Comparison of ENCODE assay signal across 9 mouse cellular contexts in the genomic region with DNA sequence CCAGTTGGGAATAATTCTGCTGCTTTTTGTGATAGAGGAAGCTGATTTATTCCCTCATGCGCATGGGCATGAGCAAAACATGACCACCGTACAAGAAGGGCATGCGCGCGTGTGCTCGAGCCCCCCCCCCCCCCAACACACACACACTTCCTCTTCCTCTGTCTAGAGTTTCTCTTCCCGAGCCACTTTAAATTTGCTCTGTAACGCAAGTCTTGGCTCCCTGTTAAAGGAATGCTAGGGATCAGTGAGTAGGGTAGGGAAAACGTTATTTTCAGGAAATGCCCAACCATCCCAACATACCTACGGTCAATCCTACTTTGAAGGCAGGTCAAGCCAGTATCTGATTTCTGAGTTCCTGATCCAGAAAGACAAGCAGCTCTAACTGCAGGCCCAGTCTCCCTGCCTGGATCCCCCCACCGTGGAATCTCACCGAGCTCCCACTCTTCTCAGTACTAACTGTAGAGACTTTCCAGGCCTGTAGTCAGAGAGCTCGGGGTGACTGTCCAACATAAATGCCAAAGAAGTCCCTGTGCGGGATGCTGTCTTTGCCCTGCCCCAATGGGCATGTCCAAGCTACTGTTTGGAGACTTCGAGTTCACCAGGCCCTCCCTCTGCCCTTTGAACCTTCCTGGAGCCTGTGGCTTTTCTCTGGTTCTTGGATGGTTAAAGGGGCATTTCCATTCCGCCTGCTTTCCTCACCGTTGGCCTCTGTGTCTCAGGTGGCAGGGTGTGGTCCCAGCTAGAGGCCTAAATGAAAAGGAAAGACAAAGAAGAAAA. TPM values are rescaled to one million over a fixed set of nuclear protein-coding genes. Genes with fewer than 3 reads are reported as not detected.
DNase-seq lines count a peak whose midpoint lies in the region; ATAC-seq and TF ChIP-seq lines count a peak whose summit lies in the region.
"Had no signal": no experiment of that assay in that cellular context is flagged by ENCODE, and none has a peak within 500 bp of the region (broad histone marks: within the 10 kb centered on the region; RNA-seq: fewer than 3 reads in every experiment).

No protein-coding gene starts in this region.

- H3K9me3 ChIP-seq in intestine, embryonic 16.5 days (ENCODE audit: control insufficient read depth, low read length): no peaks in the 10 kb centered on the region
- H3K9me3 ChIP-seq in liver, postnatal 0 days (ENCODE audit: low read length): no peaks in the 10 kb centered on the region

- no peak for TF ChIP-seq POLR2A in testis, adult 2 months (IDR thresholded peaks at IDR 0.05; ENCODE audit: control insufficient read depth, low read depth, low read length)

- TF ChIP-seq CTCF in testis, adult 2 months (IDR thresholded peaks at IDR 0.05; ENCODE audit: control insufficient read depth, insufficient read depth, insufficient replicate concordance, low read depth, low read length): no peak
- TF ChIP-seq CTCF in liver, postnatal 0 days (IDR thresholded peaks at IDR 0.05; ENCODE audit: low read depth): no peak

- no peak for DNase-seq in testis, postnatal 14 days (ENCODE audit: low spot score)
- DNase-seq in liver, postnatal 0 days: peak; percentile 24
- no peak for DNase-seq in left cerebral cortex, postnatal 25 days (ENCODE audit: low spot score in 2 of 2)
- no peak for DNase-seq in embryo, embryonic 10.5 days (ENCODE audit: low spot score)
- no peak for DNase-seq in left cerebral cortex, adult 8-10 months (ENCODE audit: low spot score in 2 of 2)
- no peak for DNase-seq in neural tube, embryonic 10.5 days (ENCODE audit: extremely low spot score, low spot score)

- peaks cover 8% of the 10 kb centered on the region for H3K4me1 ChIP-seq in testis, adult 2 months (ENCODE audit: control insufficient read depth, insufficient read depth, low read length)
- H3K4me1 ChIP-seq in intestine, embryonic 16.5 days (ENCODE audit: control insufficient read depth, insufficient read depth, low read length): 0 out of 2 replicates have a peak, but pooled peaks cover 2% of the 10 kb centered on the region
- peaks cover 4% of the 10 kb centered on the region for H3K4me1 ChIP-seq in liver, postnatal 0 days (ENCODE audit: insufficient read depth)

- H3K27me3 ChIP-seq in testis, adult 2 months (ENCODE audit: control insufficient read depth, insufficient read depth, low read length): no peaks in the 10 kb centered on the region
- H3K27me3 ChIP-seq in intestine, embryonic 16.5 days (replicated peaks; ENCODE audit: control insufficient read depth, insufficient read depth, low read length): no peaks in the 10 kb centered on the region
- H3K27me3 ChIP-seq in liver, postnatal 0 days (ENCODE audit: insufficient read depth, low read length): no peaks in the 10 kb centered on the region

- TF ChIP-seq EP300 in liver, postnatal 0 days (IDR thresholded peaks at IDR 0.05; ENCODE audit: low read depth): no peak

- no peaks in the 10 kb centered on the region for H3K36me3 ChIP-seq in testis, adult 2 months (ENCODE audit: control insufficient read depth, insufficient read depth, low read length)
- no peaks in the 10 kb centered on the region for H3K36me3 ChIP-seq in intestine, embryonic 16.5 days (ENCODE audit: control insufficient read depth, insufficient read depth, low read length)
- no peaks in the 10 kb centered on the region for H3K36me3 ChIP-seq in liver, postnatal 0 days (replicated peaks; ENCODE audit: insufficient read depth, low read length)

- no peak overlapping the region for H3K27ac ChIP-seq in testis, adult 2 months (ENCODE audit: control insufficient read depth, insufficient read depth, low read depth, low read length)
- peak overlapping the region; percentile 89 for H3K27ac ChIP-seq in intestine, embryonic 16.5 days (ENCODE audit: low read length)
- no peak overlapping the region for H3K27ac ChIP-seq in liver, postnatal 0 days (ENCODE audit: low read depth)
- H3K27ac ChIP-seq: hindbrain, embryonic 14.5 days had no signal

- peak; percentile 78 for ATAC-seq in intestine, embryonic 16.5 days
- ATAC-seq in liver, postnatal 0 days: no peak

- peak overlapping the region; percentile 36 for H3K4me3 ChIP-seq in testis, adult 2 months (ENCODE audit: control insufficient read depth, low read depth, low read length)
- no peak overlapping the region; the same call in 1 of the 2 replicates for H3K4me3 ChIP-seq in intestine, embryonic 16.5 days (ENCODE audit: low read length)
- peak overlapping the region; percentile 15; the same call in 1 of the 2 replicates for H3K4me3 ChIP-seq in liver, postnatal 0 days (ENCODE audit: low read depth, low read length)

- 64% methylated on average over 17 of the region's 17 CpGs for WGBS in intestine, embryonic 16.5 days
- WGBS in liver, postnatal 0 days (ENCODE audit: insufficient replicate concordance): 49% methylated on average over 17 of the region's 17 CpGs

- H3K9ac ChIP-seq in intestine, embryonic 16.5 days (ENCODE audit: low read depth, low read length): 0 out of 2 replicates have a peak overlapping the region, but pooled peaks have one; percentile 4
- H3K9ac ChIP-seq in liver, postnatal 0 days (replicated peaks): no peak overlapping the region
- H3K9ac ChIP-seq: hindbrain, embryonic 14.5 days had no signal

- H3K4me2 ChIP-seq in intestine, embryonic 16.5 days (ENCODE audit: low read depth, low read length): peak overlapping the region; percentile 4
- H3K4me2 ChIP-seq in liver, postnatal 0 days (ENCODE audit: low read depth, low read length): peak overlapping the region; percentile 51; the same call in 1 of the 2 replicates
- H3K4me2 ChIP-seq: hindbrain, embryonic 14.5 days had no signal

- intact Hi-C loops in left cerebral cortex, postnatal 25 days (cut with DNase I): loop anchor here (5.0 kb wide), 1 partner anchor 345 kb away; no protein-coding TSS in a partner anchor

RNA-seq across cellular contexts. Expression of a gene that starts 33.3 kb away (rescaled TPM):
- polyA plus RNA-seq in testis, adult 2 months (2012; rRNA removed): 17.8 and 20.2 TPM in 2 replicates
- 1,152 and 1,162 TPM in 2 replicates for polyA plus RNA-seq in intestine, embryonic 16.5 days (2015; fragmentation: Nextera tagmentation; extraction: Ambion mirVana)
- 3.1 and 4.4 TPM in 2 replicates for polyA plus RNA-seq in liver, postnatal 0 days (2015; fragmentation: Nextera tagmentation; extraction: Ambion mirVana)
- total RNA-seq in left cerebral cortex, postnatal 25 days (2021): under 1 TPM in 1 of 2 experiments, not detected in 1; 0.18 TPM
- under 1 TPM in 2 of 4 experiments, not detected in 2; 0.25 to 0.27 TPM for total RNA-seq in left cerebral cortex, adult 8-10 months (2022)

Comparison
In these comparisons a context has a peak if more than half of its experiments do, and no peak if none do; other contexts are left out.
1. RNA of a gene that starts 33.3 kb away (polyA plus RNA-seq): 1,152 to 1,162 TPM in intestine, embryonic 16.5 days; 17.8 to 20.2 TPM in testis, adult 2 months and 3.1 to 4.4 TPM in liver, postnatal 0 days; every median in the first group is over 10 times any median in the second.